Mouse (Mus musculus) ES-Bruce4 (cell line): ENCODE results near the gene Polr3b. TPM values are rescaled to one million over a fixed set of nuclear protein-coding genes. Genes with fewer than 3 reads are reported as not detected.

Source experiments
- H3K27ac ChIP-seq: 2 replicates; pipeline ENCODE4 v1.5.1; 2012; ENCODE audit warnings: low read length, inconsistent platforms; ENCODE audit not compliant: insufficient read depth
- H3K27me3 ChIP-seq: 2 replicates; pipeline ENCODE4 v1.6.1; 2012; ENCODE audit warnings: mild to moderate bottlenecking, low read length, inconsistent platforms; ENCODE audit not compliant: control insufficient read depth, poor library complexity, insufficient read depth, severe bottlenecking
- H3K36me3 ChIP-seq: 2 replicates; pipeline ENCODE4 v1.6.1; 2012; ENCODE audit warnings: inconsistent platforms, mild to moderate bottlenecking, low read length, moderate library complexity; ENCODE audit not compliant: control insufficient read depth, poor library complexity, insufficient read depth, severe bottlenecking
- H3K4me1 ChIP-seq: one replicate; pipeline ENCODE4 v1.8.1; 2011; ENCODE audit warnings: low read length; ENCODE audit not compliant: control insufficient read depth, insufficient read depth
- H3K4me3 ChIP-seq: 2 replicates; pipeline ENCODE4 v1.5.1; 2011; ENCODE audit warnings: low read depth, mild to moderate bottlenecking, low read length
- H3K9ac ChIP-seq: 2 replicates; pipeline ENCODE4 v1.6.1; 2012; ENCODE audit warnings: low read depth, mild to moderate bottlenecking, inconsistent platforms; ENCODE audit not compliant: poor library complexity, severe bottlenecking
- H3K9me3 ChIP-seq: replicated peaks from 2 replicates; pipeline ENCODE4 v1.6.1; 2012; ENCODE audit warnings: mild to moderate bottlenecking, low read length, inconsistent platforms; ENCODE audit not compliant: control insufficient read depth, poor library complexity, insufficient read depth, severe bottlenecking
- CTCF ChIP-seq: IDR thresholded peaks from one replicate; pipeline ENCODE4 v1.8.1; 2011; ENCODE audit warnings: low read depth, low read length
- EP300 ChIP-seq: IDR thresholded peaks from 2 replicates; pipeline ENCODE4 v1.6.1; 2011; ENCODE audit warnings: low read depth, low read length; ENCODE audit not compliant: insufficient read depth
- POLR2A ChIP-seq: IDR thresholded peaks from one replicate; pipeline ENCODE4 v1.8.1; 2011; ENCODE audit warnings: low read length; ENCODE audit not compliant: insufficient read depth
- polyA plus RNA-seq: library from polyadenylated mRNA; stranded (reverse); fragments of >200 nt; gene quantifications from 2 replicates; pipeline ENCODE4 v1.2.4, GENCODE M21; 2011; ENCODE audit warnings: low read depth; ENCODE audit not compliant: missing spikeins, insufficient read depth, insufficient read length

Gene Polr3b
- polyA plus RNA-seq, 1 experiment = 45.8 TPM

- Histone ChIP-seq H3K36me3 (peaks cover 5% of the 10 kb centered on the region; the same call in 1 of the 2 replicates), H3K27ac (no peak overlapping the region), H3K9me3 (no peaks in the 10 kb centered on the region), H3K4me3 (no peak overlapping the region), H3K27me3 (no peaks in the 10 kb centered on the region), H3K9ac (no peak overlapping the region), H3K4me1 (no peaks in the 10 kb centered on the region)
- TF ChIP-seq EP300 (no peak), POLR2A (no peak), CTCF (no peak)
These were observed 68.7 kb downstream of the Polr3b start for GRCm38 (mm10) chr10:84690818-84691217.

GRCm38 (mm10) chr10:84691692-84692091, 69.6 kb downstream of the Polr3b start:
- no peak for TF ChIP-seq POLR2A
- H3K4me3 ChIP-seq = no peak overlapping the region
- H3K36me3 ChIP-seq = peaks cover 5% of the 10 kb centered on the region; the same call in 1 of the 2 replicates
- no peaks in the 10 kb centered on the region for H3K9me3 ChIP-seq
- no peak overlapping the region for H3K9ac ChIP-seq
- no peaks in the 10 kb centered on the region for H3K27me3 ChIP-seq
- no peaks in the 10 kb centered on the region for H3K4me1 ChIP-seq
- no peak overlapping the region for H3K27ac ChIP-seq

GRCm38 (mm10) chr10:84693841-84694638, 71.9 kb downstream of the Polr3b start:
- H3K9me3 ChIP-seq = no peaks in the 10 kb centered on the region
- TF ChIP-seq EP300 = no peak
- TF ChIP-seq POLR2A = no peak
- TF ChIP-seq CTCF = no peak
- H3K4me3 ChIP-seq = no peak overlapping the region
- H3K27ac ChIP-seq = no peak overlapping the region
- H3K36me3 ChIP-seq = peaks cover 12% of the 10 kb centered on the region; the same call in 1 of the 2 replicates
- no peak overlapping the region for H3K9ac ChIP-seq
- H3K4me1 ChIP-seq = no peaks in the 10 kb centered on the region
- no peaks in the 10 kb centered on the region for H3K27me3 ChIP-seq

- no peaks in the 10 kb centered on the region for H3K4me1 ChIP-seq
- H3K27ac ChIP-seq = no peak overlapping the region
- peaks cover 18% of the 10 kb centered on the region; the same call in 1 of the 2 replicates for H3K36me3 ChIP-seq
- TF ChIP-seq POLR2A = no peak
- TF ChIP-seq EP300 = no peak
- TF ChIP-seq CTCF = no peak
- H3K9ac ChIP-seq = no peak overlapping the region
- H3K9me3 ChIP-seq = no peaks in the 10 kb centered on the region
- no peak overlapping the region for H3K4me3 ChIP-seq
- no peaks in the 10 kb centered on the region for H3K27me3 ChIP-seq
These were observed 78.3 kb downstream of the Polr3b start for GRCm38 (mm10) chr10:84700236-84700987.

- H3K9ac ChIP-seq = no peak overlapping the region
- H3K27me3 ChIP-seq = no peaks in the 10 kb centered on the region
- TF ChIP-seq EP300 = no peak
- TF ChIP-seq CTCF = no peak
- no peak for TF ChIP-seq POLR2A
- no peaks in the 10 kb centered on the region for H3K4me1 ChIP-seq
- no peak overlapping the region for H3K27ac ChIP-seq
- H3K4me3 ChIP-seq = no peak overlapping the region
- no peaks in the 10 kb centered on the region for H3K9me3 ChIP-seq
- H3K36me3 ChIP-seq = peaks cover 18% of the 10 kb centered on the region; the same call in 1 of the 2 replicates
These were observed 79.0 kb downstream of the Polr3b start for GRCm38 (mm10) chr10:84701110-84701509.

GRCm38 (mm10) chr10:84702115-84702514, 80.0 kb downstream of the Polr3b start:
- Histone ChIP-seq H3K27me3 (no peaks in the 10 kb centered on the region), H3K9ac (no peak overlapping the region), H3K4me1 (no peaks in the 10 kb centered on the region), H3K9me3 (no peaks in the 10 kb centered on the region), H3K4me3 (no peak overlapping the region), H3K36me3 (peaks cover 17% of the 10 kb centered on the region; the same call in 1 of the 2 replicates), H3K27ac (no peak overlapping the region)
- no peak for TF ChIP-seq POLR2A
- no peak for TF ChIP-seq EP300
- no peak for TF ChIP-seq CTCF
